Mouse (Mus musculus): ENCODE measurements around the gene Adipor2. TPM values are rescaled to one million over a fixed set of nuclear protein-coding genes. Genes with fewer than 3 reads are reported as not detected.

Gene Adipor2
- polyA plus RNA-seq (2014; fragmentation: Illumina TruSeq; extraction: RNeasy Lipid Tissue Mini Kit (QIAGEN cat#74804); ENCODE audit: low read depth, low replicate concordance): 160 TPM

DNA sequence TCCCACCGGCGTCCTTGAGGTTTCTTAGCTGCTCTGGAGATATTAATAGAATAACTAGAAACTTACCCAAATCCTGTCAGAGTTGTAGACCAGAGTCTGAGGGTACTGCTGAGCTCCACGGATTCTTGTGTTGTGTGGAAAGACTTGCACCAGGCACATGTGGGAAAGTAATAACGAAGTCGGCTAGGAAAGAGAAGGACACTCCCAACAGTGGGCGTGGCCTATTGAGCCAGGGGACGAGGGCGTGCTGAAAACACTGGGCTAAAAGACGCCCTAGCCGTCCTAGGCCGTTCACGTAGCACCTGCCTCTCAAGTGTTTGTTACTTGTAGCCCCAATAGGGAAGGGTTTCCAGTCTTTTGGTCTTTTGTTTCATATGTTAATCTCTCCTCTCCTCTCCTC, at the start of gene Adipor2:
Gene Adipor2 (minus strand): TSS at position 351 of the 400 bp plus-strand sequence.

DNA sequence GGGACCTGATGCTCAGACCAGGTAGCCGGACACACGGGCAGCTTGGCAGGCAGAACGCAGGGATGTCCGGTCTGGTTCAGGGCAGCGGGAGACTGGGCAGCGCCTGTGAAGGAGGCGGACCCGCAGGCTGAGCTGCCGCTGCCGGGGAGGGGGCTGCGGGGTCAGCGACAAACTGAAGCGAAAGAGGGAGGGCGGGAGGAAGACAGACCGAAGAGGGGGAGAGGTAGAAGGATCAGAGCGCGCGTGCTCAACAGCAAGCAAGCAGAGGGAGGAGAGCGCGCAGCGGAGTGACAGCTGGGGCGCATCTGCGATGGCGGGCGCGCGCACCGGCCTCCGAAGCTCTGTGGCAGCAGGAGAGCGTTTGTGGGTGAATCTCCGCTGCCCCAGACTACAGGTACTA, 87.0 kb downstream of the Adipor2 start, which contains the start of gene Lrtm2:
Gene Lrtm2 (minus strand): TSS at position 261 of the 400 bp plus-strand sequence.

Other genes with a start within 250 kb of the Adipor2 start
- gene Dcp1b, start 242.5 kb downstream of the Adipor2 start, polyA plus RNA-seq (2014; fragmentation: Illumina TruSeq; extraction: RNeasy Lipid Tissue Mini Kit (QIAGEN cat#74804); ENCODE audit: low read depth, low replicate concordance): 12.9 TPM
- gene Cacna1c, start 221.3 kb downstream of the Adipor2 start, polyA plus RNA-seq (2014; fragmentation: Illumina TruSeq; extraction: RNeasy Lipid Tissue Mini Kit (QIAGEN cat#74804); ENCODE audit: low read depth, low replicate concordance): 3.3 TPM
- gene Cacna2d4, start 181.2 kb downstream of the Adipor2 start, polyA plus RNA-seq (2014; fragmentation: Illumina TruSeq; extraction: RNeasy Lipid Tissue Mini Kit (QIAGEN cat#74804); ENCODE audit: low read depth, low replicate concordance): not detected
- not detected for gene Lrtm2, start 86.9 kb downstream of the Adipor2 start, polyA plus RNA-seq (2014; fragmentation: Illumina TruSeq; extraction: RNeasy Lipid Tissue Mini Kit (QIAGEN cat#74804); ENCODE audit: low read depth, low replicate concordance)
- gene Fbxl14, start 62.0 kb upstream of the Adipor2 start, polyA plus RNA-seq (2014; fragmentation: Illumina TruSeq; extraction: RNeasy Lipid Tissue Mini Kit (QIAGEN cat#74804); ENCODE audit: low read depth, low replicate concordance): 23.5 TPM
- 3.5 TPM for gene Wnt5b, start 126.6 kb upstream of the Adipor2 start, polyA plus RNA-seq (2014; fragmentation: Illumina TruSeq; extraction: RNeasy Lipid Tissue Mini Kit (QIAGEN cat#74804); ENCODE audit: low read depth, low replicate concordance)

All from adipose tissue, adult 10 weeks (tissue).